Mouse (Mus musculus) intestine, postnatal 0 days (tissue): ENCODE measurements around the gene Rrp1b. TPM values are rescaled to one million over a fixed set of nuclear protein-coding genes. Genes with fewer than 3 reads are reported as not detected.
A peak's percentile ranks its signal among the peaks of the same experiment; 100 is the strongest.
"Not testable (repeated sequence)": the region's sequence is repeated elsewhere in the genome, so short reads cannot be mapped to it uniquely, and the experiment has no call there.

Experiments used
- ATAC-seq: fragments of 200-750 bp; cut with Nextera tagmentation; 2 replicates; pipeline ENCODE4 v1.8.0; 2017; ENCODE audit warnings: mild to moderate bottlenecking, moderate TSS enrichment, moderate library complexity
- H3K27ac ChIP-seq: fragments of 300-500 bp; sonication (generic); 2 replicates; pipeline ENCODE4 v1.5.1; 2014; ENCODE audit warnings: mild to moderate bottlenecking, low read depth, low read length, moderate library complexity
- H3K27me3 ChIP-seq: fragments of 300-500 bp; sonication (generic); replicated peaks from 2 replicates; pipeline ENCODE4 v1.6.1; 2014; ENCODE audit warnings: low read length, mixed read lengths; ENCODE audit not compliant: control insufficient read depth, insufficient read depth
- H3K36me3 ChIP-seq: fragments of 300-500 bp; sonication (generic); 2 replicates; pipeline ENCODE4 v1.6.1; 2014; ENCODE audit warnings: mild to moderate bottlenecking, moderate library complexity; ENCODE audit not compliant: control insufficient read depth, insufficient read depth
- H3K4me1 ChIP-seq: fragments of 300-500 bp; sonication (generic); replicated peaks from 2 replicates; pipeline ENCODE4 v1.6.1; 2014; ENCODE audit warnings: antibody characterized with exemption, low read length, mixed read lengths; ENCODE audit not compliant: control insufficient read depth, insufficient read depth
- H3K4me2 ChIP-seq: fragments of 300-500 bp; sonication (generic); replicated peaks from 2 replicates; pipeline ENCODE4 v1.6.1; 2014; ENCODE audit warnings: low read depth, mild to moderate bottlenecking, moderate library complexity
- H3K4me3 ChIP-seq: fragments of 300-500 bp; sonication (generic); 2 replicates; pipeline ENCODE4 v1.5.1; 2014; ENCODE audit warnings: low read depth, low read length
- H3K9ac ChIP-seq: fragments of 300-500 bp; sonication (generic); 2 replicates; pipeline ENCODE4 v1.6.1; 2014; ENCODE audit warnings: mild to moderate bottlenecking, low read depth, low read length
- H3K9me3 ChIP-seq: fragments of 300-500 bp; sonication (generic); 2 replicates; pipeline ENCODE4 v1.6.1; 2016; ENCODE audit warnings: mixed run types; ENCODE audit not compliant: control insufficient read depth
- CTCF ChIP-seq: sonication (generic); IDR thresholded peaks from 2 replicates; pipeline ENCODE4 v1.5.1; 2016; ENCODE audit warnings: low read depth, mild to moderate bottlenecking, control low read depth, antibody characterized with exemption, moderate library complexity
- WGBS: fragments of 180-500 bp; shearing (Covaris S2); extraction: QIAGEN DNeasy Blood & Tissue Kit; methylation state at CpG from one replicate; pipeline ENCODE4 v1.1.7; 2014; 5-methylcytosine and 5-hydroxymethylcytosine counted together
- polyA plus RNA-seq: library from polyadenylated mRNA; unstranded; fragments of >200 nt; fragmentation: Nextera tagmentation; extraction: Ambion mirVana; gene quantifications from 2 replicates; pipeline ENCODE4 v1.2.1, GENCODE M21; 2015

The Rrp1b gene
- polyA plus RNA-seq, 1 experiment from 2014 or later = 11.6 TPM

DNA sequence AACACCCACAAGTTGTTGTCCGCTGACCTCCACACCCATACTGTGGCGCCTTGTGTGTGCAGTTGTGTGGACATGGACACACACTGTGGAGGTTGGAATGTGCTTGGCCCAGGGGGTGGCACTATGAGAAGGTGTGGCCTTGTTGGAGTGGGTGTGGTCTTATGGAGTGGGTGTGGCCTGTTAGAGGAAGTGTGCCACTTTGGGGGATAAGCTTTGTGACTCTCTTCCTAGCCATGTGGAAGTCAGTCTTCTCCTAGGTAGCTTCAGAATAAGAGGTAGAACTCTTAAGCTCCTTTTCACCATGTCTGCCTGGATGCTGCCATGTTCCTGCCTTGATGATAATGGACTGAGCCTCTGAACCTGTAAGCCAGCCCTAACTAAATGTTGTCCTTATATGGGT lies 51.2 kb downstream of the Rrp1b start:
- Histone ChIP-seq H3K4me1 (no peaks in the 10 kb centered on the region), H3K9me3 (no peaks in the 10 kb centered on the region), H3K27ac (no peak overlapping the region), H3K9ac (no peak overlapping the region), H3K36me3 (no peaks in the 10 kb centered on the region), H3K4me2 (no peak overlapping the region), H3K27me3 (no peaks in the 10 kb centered on the region), H3K4me3 (no peak overlapping the region)
- WGBS = 98% methylated on average over 2 of the region's 2 CpGs
- ATAC-seq = no peak
- no peak for TF ChIP-seq CTCF

GRCm38 (mm10) chr17:32091032-32091363 lies 55.1 kb downstream of the Rrp1b start:
- no peaks in the 10 kb centered on the region for H3K4me1 ChIP-seq
- peak; percentile 2; the same call in 1 of the 2 replicates for ATAC-seq
- no peaks in the 10 kb centered on the region for H3K9me3 ChIP-seq
- peak overlapping the region; percentile 20 for H3K4me3 ChIP-seq
- H3K36me3 ChIP-seq = no peaks in the 10 kb centered on the region
- H3K9ac ChIP-seq = peak overlapping the region; percentile 31; the same call in 1 of the 2 replicates
- WGBS = 17% methylated on average over 1 of the region's 1 CpGs
- no peak for TF ChIP-seq CTCF
- H3K4me2 ChIP-seq = peak overlapping the region; percentile 58
- no peaks in the 10 kb centered on the region for H3K27me3 ChIP-seq
- H3K27ac ChIP-seq = peak overlapping the region; percentile 30; the same call in 1 of the 2 replicates

GRCm38 (mm10) chr17:32091364-32092240 lies 55.7 kb downstream of the Rrp1b start:
- not testable (repeated sequence) for H3K27me3 ChIP-seq, H3K36me3 ChIP-seq, H3K4me1 ChIP-seq, H3K9me3 ChIP-seq
- H3K27ac ChIP-seq = peak overlapping the region; percentile 30; the same call in 1 of the 2 replicates
- H3K4me2 ChIP-seq = peak overlapping the region; percentile 58
- peak overlapping the region; percentile 20 for H3K4me3 ChIP-seq
- peak; percentile 91 for ATAC-seq
- WGBS = 9% methylated on average over 14 of the region's 16 CpGs
- H3K9ac ChIP-seq = peak overlapping the region; percentile 31; the same call in 1 of the 2 replicates

GRCm38 (mm10) chr17:32092241-32092619 lies 56.3 kb downstream of the Rrp1b start:
- H3K27ac ChIP-seq = no peak overlapping the region
- no peaks in the 10 kb centered on the region for H3K36me3 ChIP-seq
- 86% methylated on average over 1 of the region's 1 CpGs for WGBS
- H3K4me1 ChIP-seq = no peaks in the 10 kb centered on the region
- no peaks in the 10 kb centered on the region for H3K27me3 ChIP-seq
- H3K9me3 ChIP-seq = no peaks in the 10 kb centered on the region
- no peak overlapping the region for H3K9ac ChIP-seq
- no peak for TF ChIP-seq CTCF
- no peak for ATAC-seq
- H3K4me2 ChIP-seq = no peak overlapping the region
- no peak overlapping the region for H3K4me3 ChIP-seq

- no peak overlapping the region for H3K4me2 ChIP-seq
- no peak overlapping the region for H3K27ac ChIP-seq
- H3K9ac ChIP-seq = no peak overlapping the region
- H3K9me3 ChIP-seq = no peaks in the 10 kb centered on the region
- no peaks in the 10 kb centered on the region for H3K4me1 ChIP-seq
- WGBS = 85% methylated on average over 5 of the region's 5 CpGs
- no peaks in the 10 kb centered on the region for H3K36me3 ChIP-seq
- peak; percentile 51 for TF ChIP-seq CTCF
- H3K4me3 ChIP-seq = no peak overlapping the region
- H3K27me3 ChIP-seq = no peaks in the 10 kb centered on the region
- ATAC-seq = no peak
Measured at GRCm38 (mm10) chr17:32092895-32093294, 57.0 kb downstream of the Rrp1b start.

DNA sequence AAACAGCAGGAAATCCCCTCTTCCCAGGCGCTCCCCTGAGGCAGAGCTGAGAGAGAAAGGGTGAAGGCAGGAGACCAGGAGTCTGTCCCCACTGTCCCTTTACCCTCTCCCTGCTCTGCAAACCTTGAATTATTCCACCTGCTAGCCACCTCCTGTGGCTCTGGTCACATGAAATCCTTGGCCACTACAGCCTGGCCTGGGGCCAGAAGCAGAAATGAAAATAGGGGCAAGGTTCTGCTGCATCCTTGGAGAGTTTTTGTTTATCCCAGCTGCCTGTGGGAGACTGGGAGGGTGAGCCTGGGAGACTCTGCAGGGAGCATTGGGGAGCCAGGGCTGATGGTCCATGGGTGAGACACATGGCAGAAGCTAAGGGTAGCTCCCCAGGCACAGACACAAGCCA lies 61.8 kb downstream of the Rrp1b start:
- Histone ChIP-seq H3K4me2 (no peak overlapping the region), H3K27ac (no peak overlapping the region), H3K36me3 (no peaks in the 10 kb centered on the region), H3K4me3 (no peak overlapping the region), H3K4me1 (peaks cover 4% of the 10 kb centered on the region), H3K9me3 (no peaks in the 10 kb centered on the region), H3K9ac (no peak overlapping the region), H3K27me3 (0 out of 2 replicates have a peak, but pooled peaks cover 5% of the 10 kb centered on the region)
- no peak for TF ChIP-seq CTCF
- ATAC-seq = no peak
- 73% methylated on average over 1 of the region's 1 CpGs for WGBS

- not testable (repeated sequence) for H3K27ac ChIP-seq, H3K9ac ChIP-seq, H3K4me3 ChIP-seq, H3K4me2 ChIP-seq, H3K36me3 ChIP-seq, H3K9me3 ChIP-seq, H3K4me1 ChIP-seq, H3K27me3 ChIP-seq
- WGBS = 67% methylated on average over 5 of the region's 6 CpGs
- peak; percentile 64 for ATAC-seq
Measured at GRCm38 (mm10) chr17:32098905-32099304, 63.0 kb downstream of the Rrp1b start.
